Mouse (Mus musculus): ENCODE results near the gene Chrm3. TPM values are rescaled to one million over a fixed set of nuclear protein-coding genes. Genes with fewer than 3 reads are reported as not detected.

Gene Chrm3
- total RNA-seq, 2 experiments from 2014 or later = 0.25 to 0.33 TPM

DNA sequence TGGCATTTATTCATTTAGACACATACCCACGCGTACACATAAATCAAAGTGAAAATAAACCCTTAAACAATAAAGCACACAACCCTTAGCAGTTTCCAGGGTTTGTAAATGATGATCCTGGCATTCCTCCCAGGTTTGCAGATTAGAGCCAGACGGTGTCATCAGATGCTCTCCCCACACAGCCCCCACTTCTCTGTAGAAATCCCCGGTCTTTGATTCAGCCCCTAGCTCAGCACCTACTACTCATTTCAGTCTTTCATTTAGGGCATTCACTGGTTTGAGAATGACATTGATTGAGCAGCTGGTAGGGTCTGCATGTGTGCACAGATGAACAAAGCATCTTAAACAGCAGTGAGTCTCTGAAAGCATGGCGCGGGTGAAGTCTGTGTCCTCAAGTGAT lies 274.3 kb downstream of the Chrm3 start:
- intact Hi-C loops (cut with DNase I) = loop anchor here (10.0 kb wide), 1 partner anchor 212 kb away; no protein-coding TSS in a partner anchor
- DNase-seq = no peak

DNA sequence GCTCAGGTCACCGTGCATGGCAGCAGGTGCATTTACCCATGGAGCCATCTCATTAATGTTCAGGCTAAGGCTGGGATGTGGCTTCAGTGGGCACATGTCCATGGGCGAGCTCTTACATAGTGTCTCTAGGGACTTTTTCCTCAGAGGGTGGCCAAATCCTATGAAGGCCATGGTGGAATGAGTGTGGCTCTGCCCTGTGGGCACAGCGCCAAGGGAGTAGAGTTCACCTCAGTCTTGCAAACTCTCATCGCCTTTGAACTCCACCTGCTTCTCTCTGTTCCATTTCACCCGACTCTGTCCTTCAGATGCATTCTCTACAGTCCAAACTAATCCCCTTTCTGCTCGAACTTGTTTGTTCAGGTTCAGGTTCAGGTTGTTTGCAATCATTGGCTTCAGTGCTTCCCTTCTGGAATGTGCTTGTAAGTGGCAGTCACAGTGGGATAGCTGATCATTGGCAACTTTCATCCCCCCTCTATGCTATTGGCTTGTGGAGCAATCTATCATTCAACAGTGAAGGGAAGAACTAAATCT lies 278.7 kb downstream of the Chrm3 start:
- DNase-seq = no peak
- intact Hi-C loops (cut with DNase I) = loop anchor here (10.0 kb wide), 1 partner anchor 207 kb away; no protein-coding TSS in a partner anchor

GRCm38 (mm10) chr13:10071165-10071564 lies 289.5 kb downstream of the Chrm3 start:
- intact Hi-C loops (cut with DNase I) = no loop called here
- DNase-seq = no peak

DNA sequence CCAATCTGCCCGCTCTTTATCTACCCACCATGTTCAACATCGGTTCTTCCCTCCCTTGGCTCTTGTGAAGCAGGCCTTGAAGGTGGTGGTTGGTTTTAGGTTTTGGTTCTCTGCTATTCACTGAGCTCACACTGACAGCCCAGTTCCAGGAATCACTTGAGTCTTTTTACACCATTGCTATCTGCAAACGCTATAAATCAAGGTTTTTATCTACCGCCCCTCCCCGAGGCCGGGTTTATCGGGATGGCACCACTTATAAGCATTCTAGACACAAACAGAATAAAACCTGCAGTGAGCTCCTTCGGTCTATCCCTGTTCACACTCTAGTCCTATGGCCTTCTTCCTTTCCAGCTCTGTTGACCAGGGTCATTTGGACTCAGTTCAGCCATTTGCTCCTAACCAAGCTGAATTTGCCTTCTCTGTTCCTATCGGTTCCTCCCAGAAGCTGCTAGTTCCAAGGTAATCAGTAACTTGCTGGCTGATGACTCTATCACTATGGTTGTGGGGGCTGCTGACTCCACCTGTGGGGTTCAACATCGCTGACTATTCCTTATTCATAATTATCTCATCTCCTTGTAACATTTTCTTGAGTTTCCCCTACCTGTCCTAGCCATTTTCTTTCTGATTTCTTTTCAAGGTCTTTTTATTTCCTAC lies 291.6 kb downstream of the Chrm3 start:
- no peak for DNase-seq
- intact Hi-C loops (cut with DNase I) = no loop called here

DNA sequence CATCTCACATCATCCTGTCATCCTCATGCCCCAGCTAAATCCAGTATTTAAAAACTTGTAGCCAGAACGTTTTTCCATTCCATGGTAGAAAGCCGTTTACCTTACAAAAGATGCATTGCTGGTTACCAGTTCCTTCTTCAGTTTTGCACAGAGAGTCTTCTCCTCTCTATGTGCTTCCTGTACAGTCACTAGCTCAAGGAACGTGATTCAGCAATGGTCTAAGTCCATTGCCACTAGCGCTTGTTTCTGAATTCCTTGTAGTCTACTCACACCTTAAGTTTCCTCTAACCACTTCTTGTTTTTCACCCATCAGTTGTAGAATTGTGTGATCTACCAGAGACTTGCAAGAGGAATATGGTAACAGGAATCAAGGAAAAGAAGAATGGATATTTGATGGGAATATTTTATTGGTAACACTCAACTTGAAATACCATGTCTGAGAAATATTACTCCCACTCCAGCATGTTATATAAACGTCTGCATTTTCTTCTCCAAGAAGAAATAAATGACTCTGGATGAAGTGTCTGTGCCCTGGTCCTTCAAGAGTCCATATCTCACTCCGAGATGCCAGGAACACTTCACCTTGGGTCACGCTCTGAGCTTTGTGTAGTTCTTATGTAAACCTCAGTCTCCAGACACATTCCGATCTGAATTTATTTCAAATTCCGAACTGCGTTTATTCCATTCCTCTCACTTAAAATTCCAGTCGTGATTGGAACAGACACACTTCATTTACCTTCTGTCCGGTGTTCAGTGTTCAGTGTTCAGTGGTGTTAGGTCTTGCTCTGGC lies 293.6 kb downstream of the Chrm3 start:
- no peak for DNase-seq
- intact Hi-C loops (cut with DNase I) = no loop called here

DNA sequence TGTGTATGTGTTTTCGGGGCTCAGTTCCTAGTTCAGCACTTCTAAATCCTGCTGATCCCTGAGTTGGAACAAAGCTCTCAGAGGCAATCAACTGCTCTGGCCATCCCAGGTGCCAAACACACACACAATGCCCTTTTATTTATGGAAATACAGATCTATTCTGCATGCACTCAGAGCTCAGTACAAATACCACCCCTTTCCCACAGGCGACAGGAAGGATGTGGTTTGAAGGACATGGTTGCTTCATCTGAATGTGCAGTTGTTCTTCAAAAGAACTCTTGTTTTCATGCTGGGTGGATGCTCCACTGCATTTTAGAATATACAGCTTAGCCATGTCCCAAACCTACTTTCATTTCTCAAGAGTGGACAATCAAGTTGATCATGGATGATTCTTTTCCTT lies 294.9 kb downstream of the Chrm3 start:
- intact Hi-C loops (cut with DNase I) = no loop called here

DNA sequence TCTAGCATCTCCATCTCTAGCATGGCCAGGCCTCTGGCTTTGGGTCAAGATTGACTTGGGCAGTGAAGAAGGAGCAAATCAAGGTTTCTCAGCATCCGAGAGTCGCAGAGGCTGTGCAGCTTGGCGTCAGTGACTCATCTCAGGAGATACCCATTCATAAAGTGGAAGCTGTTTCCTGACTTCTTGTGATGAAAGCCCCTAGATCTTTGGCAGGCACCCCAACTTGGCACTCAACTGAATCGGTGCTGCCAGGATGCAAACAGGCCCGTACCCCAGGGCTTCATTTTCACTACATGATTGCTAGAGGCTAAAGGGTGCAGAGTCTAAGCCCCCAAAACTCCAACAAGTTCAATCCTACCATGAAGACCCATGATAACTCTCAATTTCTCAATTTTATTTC lies 298.0 kb downstream of the Chrm3 start:
- intact Hi-C loops (cut with DNase I) = no loop called here

More for the DNA sequence above, 294.9 kb downstream of the Chrm3 start:
- DNase-seq = no peak

GRCm38 (mm10) chr13:10058993-10059392 lies 301.7 kb downstream of the Chrm3 start:
- DNase-seq = no peak
- intact Hi-C loops (cut with DNase I) = no loop called here

More for the DNA sequence above, 298.0 kb downstream of the Chrm3 start:
- no peak for DNase-seq

- no peak for DNase-seq
- intact Hi-C loops (cut with DNase I) = no loop called here
Measured at GRCm38 (mm10) chr13:10057644-10058198, 302.9 kb downstream of the Chrm3 start.

GRCm38 (mm10) chr13:10054086-10054485 lies 306.6 kb downstream of the Chrm3 start:
- intact Hi-C loops (cut with DNase I) = no loop called here
- no peak for DNase-seq

GRCm38 (mm10) chr13:10053301-10053889 lies 307.3 kb downstream of the Chrm3 start:
- intact Hi-C loops (cut with DNase I) = no loop called here
- DNase-seq = no peak

GRCm38 (mm10) chr13:10045651-10046350 lies 314.8 kb downstream of the Chrm3 start:
- intact Hi-C loops (cut with DNase I) = no loop called here
- no peak for DNase-seq

DNA sequence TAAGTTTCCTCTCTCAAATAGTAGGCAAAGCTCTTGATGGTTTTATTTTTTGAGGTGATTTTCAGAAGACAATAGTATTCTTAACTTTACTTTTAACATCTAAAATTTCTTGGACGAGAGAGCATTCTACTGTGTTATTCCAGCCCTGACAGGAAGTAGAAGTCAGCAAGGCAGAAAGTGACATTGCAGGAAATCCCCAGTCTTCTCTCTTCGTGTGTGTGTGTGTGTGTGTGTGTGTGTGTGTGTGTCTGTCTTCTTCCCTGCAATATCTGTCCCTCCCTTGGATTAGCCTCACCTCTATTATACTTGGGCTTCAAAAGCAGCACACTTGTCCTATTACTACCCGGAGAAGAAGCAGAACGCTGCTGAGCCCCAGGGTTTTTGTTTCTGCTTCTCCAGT lies 316.6 kb downstream of the Chrm3 start:
- intact Hi-C loops (cut with DNase I) = no loop called here
- no peak for DNase-seq

GRCm38 (mm10) chr13:10033570-10034399 lies 326.9 kb downstream of the Chrm3 start:
- intact Hi-C loops (cut with DNase I) = loop anchor here (10.0 kb wide), 1 partner anchor 769 kb away; no protein-coding TSS in a partner anchor
- no peak for DNase-seq

DNA sequence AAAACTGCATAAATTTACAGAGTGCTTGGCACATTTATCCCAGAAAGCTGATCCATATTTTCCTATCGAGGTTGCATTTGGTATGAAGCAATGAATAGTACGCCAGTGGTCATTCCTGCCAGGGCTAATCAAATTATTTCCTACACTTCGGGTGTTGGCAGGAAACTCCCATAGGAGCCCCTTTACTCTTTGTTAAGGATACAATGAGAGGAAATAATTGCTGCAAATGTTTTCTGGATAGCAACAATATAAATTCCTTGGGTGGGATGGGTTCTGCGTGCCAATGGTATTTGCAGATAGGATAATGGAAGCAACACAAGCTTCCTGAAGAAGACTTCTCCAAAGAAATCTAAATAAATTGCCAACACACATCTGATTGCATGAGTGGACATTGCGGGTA lies 329.1 kb downstream of the Chrm3 start:
- intact Hi-C loops (cut with DNase I) = loop anchor here (10.0 kb wide), 1 partner anchor 767 kb away; no protein-coding TSS in a partner anchor
- no peak for DNase-seq

GRCm38 (mm10) chr13:10029944-10030343 lies 330.7 kb downstream of the Chrm3 start:
- DNase-seq = no peak
- intact Hi-C loops (cut with DNase I) = loop anchor here (10.0 kb wide), 1 partner anchor 765 kb away; no protein-coding TSS in a partner anchor

DNA sequence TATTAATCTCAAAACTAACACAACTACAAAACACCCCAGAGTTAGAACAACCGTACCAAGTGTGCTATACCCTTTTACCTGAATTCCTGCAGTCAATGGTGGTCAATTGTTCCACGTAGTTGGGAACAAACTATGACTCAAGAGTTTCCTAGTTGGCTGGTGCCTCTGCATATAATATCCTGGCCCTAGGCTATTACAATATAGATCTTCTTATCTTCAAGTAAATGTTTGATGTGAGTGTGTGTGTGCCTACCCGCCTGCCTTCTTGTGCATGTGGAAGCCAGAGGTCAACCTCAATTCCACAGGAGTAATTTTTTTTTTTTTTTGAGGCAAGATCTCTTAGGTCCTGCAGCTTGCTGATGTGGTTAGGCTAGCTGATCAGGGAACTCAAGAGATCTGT lies 335.5 kb downstream of the Chrm3 start:
- DNase-seq = no peak
- intact Hi-C loops (cut with DNase I) = no loop called here

GRCm38 (mm10) chr13:10023112-10023511 lies 337.5 kb downstream of the Chrm3 start:
- DNase-seq = no peak
- intact Hi-C loops (cut with DNase I) = no loop called here

DNA sequence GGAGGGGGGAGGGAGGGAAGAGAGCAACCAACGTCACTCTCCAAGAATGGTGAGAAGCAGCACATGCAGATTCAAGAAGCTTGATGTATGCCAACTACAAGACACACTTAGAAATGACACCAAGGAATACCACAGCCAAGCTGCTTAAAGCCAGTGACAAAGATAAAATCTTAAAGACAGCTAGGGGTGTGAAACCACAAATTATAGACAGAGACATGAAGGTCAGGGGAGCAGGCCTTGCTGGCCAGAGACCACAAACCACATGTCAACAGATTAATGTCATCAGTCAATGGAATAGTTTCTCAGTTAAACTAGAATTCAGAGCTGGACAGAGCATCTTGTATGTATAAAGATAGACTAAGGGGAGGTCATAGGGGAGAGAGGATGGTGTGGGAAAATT lies 341.4 kb downstream of the Chrm3 start:
- DNase-seq = no peak
- intact Hi-C loops (cut with DNase I) = no loop called here
